Mouse (Mus musculus): ENCODE results near the gene Abhd14b. TPM values are rescaled to one million over a fixed set of nuclear protein-coding genes. Genes with fewer than 3 reads are reported as not detected.

Abhd14b gene
- polyA plus RNA-seq, 1 experiment from 2014 or later: 48.3 TPM

DNA sequence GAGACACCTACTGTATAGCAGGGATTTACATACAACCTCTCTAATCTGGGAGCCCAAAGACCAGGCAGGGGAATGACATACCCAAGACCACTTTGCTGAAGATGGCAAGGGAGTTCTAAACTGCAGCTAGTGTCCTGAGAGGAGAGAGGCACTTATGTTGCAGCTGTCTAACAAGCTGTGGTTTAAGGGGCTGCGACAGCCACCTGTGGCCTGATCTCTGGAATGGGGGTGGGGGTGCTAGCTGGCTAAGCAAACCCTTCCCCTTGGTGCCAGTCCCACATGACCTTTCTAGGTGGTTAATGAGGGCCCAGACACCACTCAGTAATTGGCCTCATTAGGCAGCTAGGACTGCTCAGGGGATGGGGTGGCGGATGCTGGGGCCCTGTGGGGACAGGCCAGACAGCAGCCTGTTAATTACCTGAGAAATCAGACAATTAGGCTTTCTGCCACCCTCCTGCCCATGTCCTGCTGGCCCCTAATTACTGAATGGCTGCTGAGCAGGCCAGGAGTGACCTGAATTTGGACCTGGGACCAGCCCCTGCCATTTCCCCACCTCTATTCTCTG is 37.1 kb upstream of the Abhd14b start:
- H3K4me3 ChIP-seq (ENCODE audit: low read length): no peak overlapping the region
- H3K36me3 ChIP-seq (ENCODE audit: insufficient read depth, low read length): no peaks in the 10 kb centered on the region
- H3K27ac ChIP-seq (ENCODE audit: low read length): no peak overlapping the region
- H3K4me1 ChIP-seq (ENCODE audit: insufficient read depth, low read length): peaks cover 21% of the 10 kb centered on the region
- ATAC-seq (ENCODE audit: low FRiP score, low TSS enrichment): no peak
- no peaks in the 10 kb centered on the region for H3K27me3 ChIP-seq (ENCODE audit: insufficient read depth, low read length)
- no peak overlapping the region for H3K9ac ChIP-seq (replicated peaks; ENCODE audit: low read length)
- no peaks in the 10 kb centered on the region for H3K9me3 ChIP-seq (ENCODE audit: low read length)
- WGBS: 76% methylated on average over 2 of the region's 2 CpGs
- no peak overlapping the region for H3K4me2 ChIP-seq (replicated peaks; ENCODE audit: low read depth, low read length)

DNA sequence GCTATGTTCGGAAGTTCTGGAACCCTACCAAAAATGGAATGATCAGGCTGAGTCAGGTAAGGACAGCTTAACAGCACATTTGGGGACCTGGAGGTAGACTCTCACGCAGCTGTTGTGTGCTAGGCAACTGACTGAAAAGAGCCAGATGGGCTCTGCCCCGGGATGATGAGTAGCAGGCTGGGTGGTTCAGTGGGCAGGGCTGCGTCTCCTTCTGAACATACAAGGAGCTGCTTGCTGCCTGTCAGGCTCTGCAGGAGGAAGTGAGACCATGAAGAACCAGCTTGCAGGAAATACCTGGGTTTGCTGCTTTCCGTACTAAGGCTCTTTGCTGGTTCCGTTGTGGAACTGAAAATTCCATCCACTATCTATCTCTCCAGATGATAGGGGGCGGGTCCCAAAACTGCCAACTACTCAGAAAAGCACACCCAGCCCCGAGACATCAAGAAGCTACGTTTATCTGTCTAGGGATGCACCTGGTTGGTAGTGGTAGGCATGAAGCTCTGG is 36.1 kb upstream of the Abhd14b start:
- Histone ChIP-seq H3K27ac (ENCODE audit: low read length) (no peak overlapping the region), H3K9ac (replicated peaks; ENCODE audit: low read length) (no peak overlapping the region), H3K36me3 (ENCODE audit: insufficient read depth, low read length) (no peaks in the 10 kb centered on the region), H3K9me3 (ENCODE audit: low read length) (no peaks in the 10 kb centered on the region), H3K4me1 (ENCODE audit: insufficient read depth, low read length) (peaks cover 13% of the 10 kb centered on the region), H3K27me3 (ENCODE audit: insufficient read depth, low read length) (no peaks in the 10 kb centered on the region), H3K4me3 (ENCODE audit: low read length) (no peak overlapping the region), H3K4me2 (replicated peaks; ENCODE audit: low read depth, low read length) (no peak overlapping the region)
- 58% methylated on average over 9 of the region's 9 CpGs for WGBS
- no peak for ATAC-seq (ENCODE audit: low FRiP score, low TSS enrichment)

DNA sequence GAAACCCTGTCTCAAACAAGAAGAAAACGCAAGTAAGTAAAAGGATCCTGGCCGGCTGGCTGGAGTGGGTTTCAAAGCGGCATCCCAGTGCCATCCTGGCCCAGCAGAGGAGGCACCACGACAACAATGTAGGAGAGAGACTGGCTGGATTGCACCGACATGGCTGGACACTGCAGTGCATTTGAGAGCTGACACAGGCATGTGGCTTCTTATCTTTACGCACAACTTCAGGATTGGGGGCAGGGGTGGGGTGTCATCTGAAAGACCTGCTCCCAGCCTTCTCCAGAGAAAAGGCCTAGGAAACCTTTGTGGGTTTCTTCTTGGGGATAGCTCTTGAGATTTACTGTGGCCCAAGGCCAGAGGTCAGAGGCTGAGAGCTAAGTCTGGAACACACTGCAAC is 35.5 kb upstream of the Abhd14b start:
- 34% methylated on average over 6 of the region's 6 CpGs for WGBS
- Histone ChIP-seq H3K4me1 (ENCODE audit: insufficient read depth, low read length) (peaks cover 7% of the 10 kb centered on the region; the same call in 1 of the 2 replicates), H3K27me3 (ENCODE audit: insufficient read depth, low read length) (no peaks in the 10 kb centered on the region), H3K4me3 (ENCODE audit: low read length) (no peak overlapping the region), H3K9ac (replicated peaks; ENCODE audit: low read length) (no peak overlapping the region), H3K4me2 (replicated peaks; ENCODE audit: low read depth, low read length) (no peak overlapping the region), H3K27ac (ENCODE audit: low read length) (no peak overlapping the region), H3K36me3 (ENCODE audit: insufficient read depth, low read length) (no peaks in the 10 kb centered on the region), H3K9me3 (ENCODE audit: low read length) (no peaks in the 10 kb centered on the region)
- no peak for ATAC-seq (ENCODE audit: low FRiP score, low TSS enrichment)

DNA sequence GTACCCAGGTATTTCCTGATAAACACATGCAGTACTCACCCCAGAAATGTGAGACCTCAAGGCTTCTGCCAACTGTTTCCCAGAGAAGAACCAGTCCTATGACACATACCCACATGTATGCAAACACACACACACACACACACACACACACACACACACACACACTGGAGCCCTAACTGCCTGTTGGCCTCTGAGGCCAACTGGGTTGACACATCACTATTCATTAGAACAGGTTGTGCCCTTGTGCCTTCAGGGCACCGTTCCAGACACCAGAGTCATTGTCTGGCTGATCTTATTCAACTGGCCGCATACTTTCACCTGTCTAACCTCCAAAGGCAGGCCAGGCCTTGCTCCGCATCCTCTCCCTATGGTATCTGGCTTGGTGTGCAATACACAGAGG is 35.0 kb upstream of the Abhd14b start:
- 50% methylated on average over 3 of the region's 3 CpGs for WGBS
- Histone ChIP-seq H3K4me3 (ENCODE audit: low read length) (no peak overlapping the region), H3K9ac (replicated peaks; ENCODE audit: low read length) (no peak overlapping the region), H3K4me1 (ENCODE audit: insufficient read depth, low read length) (0 out of 2 replicates have a peak, but pooled peaks cover 4% of the 10 kb centered on the region), H3K27ac (ENCODE audit: low read length) (no peak overlapping the region), H3K9me3 (ENCODE audit: low read length) (no peaks in the 10 kb centered on the region), H3K27me3 (ENCODE audit: insufficient read depth, low read length) (no peaks in the 10 kb centered on the region), H3K4me2 (replicated peaks; ENCODE audit: low read depth, low read length) (no peak overlapping the region), H3K36me3 (ENCODE audit: insufficient read depth, low read length) (no peaks in the 10 kb centered on the region)
- ATAC-seq (ENCODE audit: low FRiP score, low TSS enrichment): no peak

DNA sequence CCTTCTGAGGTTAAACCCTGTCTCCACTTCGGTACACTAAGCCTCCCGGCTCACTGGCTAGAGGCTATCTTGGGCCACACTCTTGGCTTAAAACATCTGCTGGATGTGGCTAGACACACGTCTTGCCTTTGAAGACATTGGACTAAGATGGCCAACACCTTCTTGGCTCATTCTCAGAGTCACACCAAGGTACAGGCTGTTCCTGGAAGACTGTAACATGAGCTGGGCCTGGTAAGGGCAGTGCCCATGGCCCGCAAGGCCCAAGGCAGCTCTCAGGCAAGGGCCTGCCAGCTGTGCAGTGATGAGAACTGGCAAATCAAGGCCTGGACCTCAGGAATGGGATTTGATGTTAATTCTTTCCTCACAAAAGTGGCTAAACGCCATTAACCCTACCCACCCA is 33.7 kb upstream of the Abhd14b start:
- Histone ChIP-seq H3K9me3 (ENCODE audit: low read length) (no peaks in the 10 kb centered on the region), H3K36me3 (ENCODE audit: insufficient read depth, low read length) (no peaks in the 10 kb centered on the region), H3K9ac (replicated peaks; ENCODE audit: low read length) (no peak overlapping the region), H3K4me1 (ENCODE audit: insufficient read depth, low read length) (peaks cover 15% of the 10 kb centered on the region), H3K4me2 (replicated peaks; ENCODE audit: low read depth, low read length) (no peak overlapping the region), H3K4me3 (ENCODE audit: low read length) (no peak overlapping the region), H3K27ac (ENCODE audit: low read length) (no peak overlapping the region), H3K27me3 (ENCODE audit: insufficient read depth, low read length) (no peaks in the 10 kb centered on the region)
- WGBS: 58% methylated on average over 5 of the region's 5 CpGs
- ATAC-seq (ENCODE audit: low FRiP score, low TSS enrichment): no peak

DNA sequence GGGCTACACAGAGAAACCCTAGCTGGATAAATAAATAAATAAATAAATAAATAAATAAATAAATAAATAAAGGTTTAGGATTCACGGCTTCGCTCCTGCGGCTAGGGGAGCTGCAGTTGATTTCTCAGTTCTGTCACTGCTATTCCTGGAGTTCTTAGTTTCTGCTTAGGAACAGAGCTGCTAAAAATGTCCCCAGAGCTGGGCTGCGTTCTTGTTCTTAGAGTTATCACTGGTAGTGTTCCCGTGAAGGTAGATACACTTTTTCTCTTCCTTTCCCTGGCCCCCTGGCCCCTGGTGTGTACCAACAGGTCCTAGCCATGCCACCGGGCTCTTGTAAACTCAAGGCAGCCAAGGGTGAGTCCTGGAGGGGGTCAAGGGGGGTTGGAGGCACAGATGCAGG is 30.4 kb upstream of the Abhd14b start:
- peaks cover 3% of the 10 kb centered on the region; the same call in 1 of the 2 replicates for H3K27me3 ChIP-seq (ENCODE audit: insufficient read depth, low read length)
- no peaks in the 10 kb centered on the region for H3K9me3 ChIP-seq (ENCODE audit: low read length)
- H3K9ac ChIP-seq (replicated peaks; ENCODE audit: low read length): no peak overlapping the region
- no peak for ATAC-seq (ENCODE audit: low FRiP score, low TSS enrichment)
- H3K4me3 ChIP-seq (ENCODE audit: low read length): no peak overlapping the region
- no peak overlapping the region for H3K27ac ChIP-seq (ENCODE audit: low read length)
- no peak overlapping the region for H3K4me2 ChIP-seq (replicated peaks; ENCODE audit: low read depth, low read length)
- WGBS: 81% methylated on average over 6 of the region's 6 CpGs
- no peaks in the 10 kb centered on the region for H3K36me3 ChIP-seq (ENCODE audit: insufficient read depth, low read length)
- peaks cover 35% of the 10 kb centered on the region for H3K4me1 ChIP-seq (ENCODE audit: insufficient read depth, low read length)

DNA sequence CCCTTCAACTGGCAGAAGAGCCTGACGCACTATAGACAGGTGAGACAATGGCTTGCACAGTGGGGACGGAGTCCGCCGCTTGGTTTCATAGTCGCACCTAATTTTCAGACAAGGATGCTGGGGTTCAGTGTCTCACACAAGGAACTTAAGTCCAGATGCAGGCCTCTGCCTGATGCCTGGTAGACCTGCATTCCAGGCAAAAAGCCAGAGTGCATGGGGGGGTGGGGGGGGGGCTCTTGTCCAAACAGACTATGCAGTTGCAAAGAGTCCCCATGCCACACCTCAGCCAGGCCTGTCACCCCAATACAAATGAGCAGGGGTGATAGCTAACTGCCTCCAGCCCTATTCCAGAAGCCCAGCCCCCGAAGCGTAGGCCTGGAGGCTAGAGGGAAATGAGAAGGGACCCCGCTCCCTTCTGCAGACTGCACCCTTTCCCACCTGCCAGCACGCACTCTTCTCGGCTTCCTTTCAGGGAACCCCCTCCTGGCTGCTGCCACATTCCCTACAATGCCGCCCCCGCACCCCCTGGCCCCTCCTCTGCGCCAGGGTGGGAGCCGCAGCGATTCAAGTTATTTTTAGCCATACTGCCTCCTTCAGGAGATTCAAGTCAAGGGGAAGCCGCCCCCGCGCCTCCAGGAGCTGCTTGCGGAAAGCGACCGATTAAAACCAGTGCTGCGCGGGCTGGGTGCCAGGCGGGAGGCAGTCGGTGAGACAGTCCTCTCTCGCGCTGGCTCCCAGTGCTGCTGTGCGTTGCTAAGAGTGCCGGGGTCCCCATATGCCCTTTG is 29.2 kb upstream of the Abhd14b start:
- no peak overlapping the region for H3K27ac ChIP-seq (ENCODE audit: low read length)
- WGBS: 14% methylated on average over 29 of the region's 29 CpGs

DNA sequence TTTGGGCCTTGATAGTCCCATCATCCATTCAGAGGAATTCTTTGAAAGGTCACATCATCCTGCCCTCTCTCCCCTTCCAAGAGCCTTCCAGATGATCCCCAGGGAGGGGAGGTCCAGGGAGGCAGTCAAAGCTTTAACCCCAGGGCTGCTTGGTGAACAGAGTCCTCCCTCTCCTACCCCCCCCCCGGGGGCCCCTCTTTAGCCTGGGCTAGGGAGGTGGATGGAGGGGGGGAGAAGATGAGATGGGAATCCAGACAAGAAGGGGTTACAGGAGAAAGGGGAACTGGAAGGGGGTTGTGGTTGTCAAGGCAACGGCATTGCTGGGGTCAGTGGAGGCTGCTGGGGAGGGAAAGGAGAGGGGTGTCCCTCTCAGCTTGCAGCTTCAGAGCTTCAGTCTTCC is 26.7 kb upstream of the Abhd14b start:
- Histone ChIP-seq H3K27ac (ENCODE audit: low read length) (peak overlapping the region; percentile 17), H3K9me3 (ENCODE audit: low read length) (no peaks in the 10 kb centered on the region), H3K27me3 (ENCODE audit: insufficient read depth, low read length) (peaks cover 3% of the 10 kb centered on the region; the same call in 1 of the 2 replicates), H3K4me3 (ENCODE audit: low read length) (no peak overlapping the region), H3K36me3 (ENCODE audit: insufficient read depth, low read length) (no peaks in the 10 kb centered on the region), H3K4me2 (replicated peaks; ENCODE audit: low read depth, low read length) (peak overlapping the region; percentile 49), H3K9ac (replicated peaks; ENCODE audit: low read length) (peak overlapping the region; percentile 45), H3K4me1 (ENCODE audit: insufficient read depth, low read length) (peaks cover 35% of the 10 kb centered on the region)
- 0% methylated on average over 2 of the region's 2 CpGs for WGBS
- ATAC-seq (ENCODE audit: low FRiP score, low TSS enrichment): no peak

More for the DNA sequence above, 29.2 kb upstream of the Abhd14b start:
- Histone ChIP-seq H3K9me3 (ENCODE audit: low read length) (no peaks in the 10 kb centered on the region), H3K4me1 (ENCODE audit: insufficient read depth, low read length) (peaks cover 35% of the 10 kb centered on the region), H3K4me3 (ENCODE audit: low read length) (peak overlapping the region; percentile 29), H3K36me3 (ENCODE audit: insufficient read depth, low read length) (no peaks in the 10 kb centered on the region), H3K9ac (replicated peaks; ENCODE audit: low read length) (peak overlapping the region; percentile 60), H3K27me3 (ENCODE audit: insufficient read depth, low read length) (peaks cover 3% of the 10 kb centered on the region; the same call in 1 of the 2 replicates), H3K4me2 (replicated peaks; ENCODE audit: low read depth, low read length) (peak overlapping the region; percentile 58)
- peak; percentile 47 for ATAC-seq (ENCODE audit: low FRiP score, low TSS enrichment)

DNA sequence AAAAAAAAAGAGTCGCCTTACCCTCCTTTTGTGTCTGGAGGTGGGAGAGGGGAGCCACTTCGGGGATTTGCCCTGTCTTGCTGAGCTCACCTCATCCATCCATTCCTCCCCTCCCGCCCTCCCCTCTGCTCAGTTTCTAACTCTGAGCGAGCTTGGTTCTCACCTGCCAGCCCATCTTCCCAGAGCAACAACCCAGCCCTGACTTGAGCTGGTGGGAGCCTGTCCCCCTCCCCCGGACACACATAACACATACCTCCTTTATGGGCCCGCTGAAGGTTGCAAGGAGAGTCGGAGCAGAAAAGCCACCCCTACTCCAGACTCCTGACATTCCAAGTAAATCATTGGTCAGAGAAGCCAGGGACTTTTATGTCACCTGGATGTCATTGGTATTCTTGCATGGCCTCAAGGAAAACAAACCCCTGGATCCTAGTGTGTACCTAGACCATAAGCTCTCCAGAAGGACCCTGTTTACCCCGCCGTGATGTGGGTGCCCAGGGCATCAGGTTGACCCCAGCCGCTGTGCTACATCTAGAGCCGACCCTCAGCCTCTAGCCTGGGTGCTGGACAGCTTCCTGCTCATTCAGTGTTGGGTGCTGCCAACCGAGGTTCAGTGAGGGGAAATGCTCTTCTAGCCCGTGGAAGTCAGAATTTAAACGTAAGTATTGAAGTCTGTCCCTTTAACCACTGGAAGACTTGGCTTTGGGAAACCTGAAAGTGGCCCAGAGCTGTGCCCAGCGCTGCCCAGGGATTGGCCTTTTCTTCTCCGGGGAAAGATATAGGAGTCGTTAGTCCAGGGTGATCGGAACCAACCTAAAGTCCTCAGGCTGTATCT is 26.0 kb upstream of the Abhd14b start:
- peak overlapping the region; percentile 17 for H3K27ac ChIP-seq (ENCODE audit: low read length)
- peaks cover 35% of the 10 kb centered on the region for H3K4me1 ChIP-seq (ENCODE audit: insufficient read depth, low read length)
- ATAC-seq (ENCODE audit: low FRiP score, low TSS enrichment): peak; percentile 53
- no peaks in the 10 kb centered on the region for H3K36me3 ChIP-seq (ENCODE audit: insufficient read depth, low read length)
- H3K9ac ChIP-seq (replicated peaks; ENCODE audit: low read length): peak overlapping the region; percentile 45
- H3K4me2 ChIP-seq (replicated peaks; ENCODE audit: low read depth, low read length): peak overlapping the region; percentile 49
- peaks cover 3% of the 10 kb centered on the region; the same call in 1 of the 2 replicates for H3K27me3 ChIP-seq (ENCODE audit: insufficient read depth, low read length)
- H3K9me3 ChIP-seq (ENCODE audit: low read length): no peaks in the 10 kb centered on the region
- WGBS: 8% methylated on average over 18 of the region's 18 CpGs
- peak overlapping the region; percentile 25 for H3K4me3 ChIP-seq (ENCODE audit: low read length)
